Mouse (Mus musculus) ES-Bruce4 (cell line): ENCODE measurements at regions not wholly inside any gene's neighbourhood (a gene's known extent, or its start where the extent isn't known, plus 50 kb on each side); places are given as distances from the start of the nearest gene placed in this dataset.
A peak's percentile ranks its signal among the peaks of the same experiment; 100 is the strongest.
"Not testable (repeated sequence)": the region's sequence is repeated elsewhere in the genome, so short reads cannot be mapped to it uniquely, and the experiment has no call there.

Source experiments
- H3K27ac ChIP-seq: 2 replicates; pipeline ENCODE4 v1.5.1; 2012; ENCODE audit warnings: low read length, inconsistent platforms; ENCODE audit not compliant: insufficient read depth
- H3K27me3 ChIP-seq: 2 replicates; pipeline ENCODE4 v1.6.1; 2012; ENCODE audit warnings: mild to moderate bottlenecking, low read length, inconsistent platforms; ENCODE audit not compliant: control insufficient read depth, poor library complexity, insufficient read depth, severe bottlenecking
- H3K36me3 ChIP-seq: 2 replicates; pipeline ENCODE4 v1.6.1; 2012; ENCODE audit warnings: inconsistent platforms, mild to moderate bottlenecking, low read length, moderate library complexity; ENCODE audit not compliant: control insufficient read depth, poor library complexity, insufficient read depth, severe bottlenecking
- H3K4me1 ChIP-seq: one replicate; pipeline ENCODE4 v1.8.1; 2011; ENCODE audit warnings: low read length; ENCODE audit not compliant: control insufficient read depth, insufficient read depth
- H3K4me3 ChIP-seq: 2 replicates; pipeline ENCODE4 v1.5.1; 2011; ENCODE audit warnings: low read depth, mild to moderate bottlenecking, low read length
- H3K9ac ChIP-seq: 2 replicates; pipeline ENCODE4 v1.6.1; 2012; ENCODE audit warnings: low read depth, mild to moderate bottlenecking, inconsistent platforms; ENCODE audit not compliant: poor library complexity, severe bottlenecking
- H3K9me3 ChIP-seq: replicated peaks from 2 replicates; pipeline ENCODE4 v1.6.1; 2012; ENCODE audit warnings: mild to moderate bottlenecking, low read length, inconsistent platforms; ENCODE audit not compliant: control insufficient read depth, poor library complexity, insufficient read depth, severe bottlenecking
- CTCF ChIP-seq: IDR thresholded peaks from one replicate; pipeline ENCODE4 v1.8.1; 2011; ENCODE audit warnings: low read depth, low read length
- EP300 ChIP-seq: IDR thresholded peaks from 2 replicates; pipeline ENCODE4 v1.6.1; 2011; ENCODE audit warnings: low read depth, low read length; ENCODE audit not compliant: insufficient read depth
- POLR2A ChIP-seq: IDR thresholded peaks from one replicate; pipeline ENCODE4 v1.8.1; 2011; ENCODE audit warnings: low read length; ENCODE audit not compliant: insufficient read depth

GRCm38 (mm10) chr6:14456394-14456793 lies 298.7 kb downstream of the Ppp1r3a start:
- Histone ChIP-seq H3K27me3 (no peaks in the 10 kb centered on the region), H3K36me3 (no peaks in the 10 kb centered on the region), H3K4me3 (no peak overlapping the region), H3K27ac (no peak overlapping the region), H3K9me3 (peaks cover 16% of the 10 kb centered on the region), H3K4me1 (no peaks in the 10 kb centered on the region), H3K9ac (no peak overlapping the region)
- no peak for TF ChIP-seq POLR2A
- TF ChIP-seq CTCF: no peak
- no peak for TF ChIP-seq EP300

GRCm38 (mm10) chr6:14453321-14453720 lies 301.8 kb downstream of the Ppp1r3a start:
- not testable (repeated sequence) for H3K9ac ChIP-seq, H3K27me3 ChIP-seq, H3K9me3 ChIP-seq, H3K4me3 ChIP-seq, H3K36me3 ChIP-seq, H3K4me1 ChIP-seq
- peak overlapping the region; percentile 75 for H3K27ac ChIP-seq

GRCm38 (mm10) chr6:14431751-14432150 lies 323.3 kb downstream of the Ppp1r3a start:
- TF ChIP-seq CTCF (no peak), EP300 (no peak), POLR2A (no peak)
- Histone ChIP-seq H3K9me3 (0 out of 2 replicates have a peak, but pooled peaks cover 3% of the 10 kb centered on the region), H3K36me3 (no peaks in the 10 kb centered on the region), H3K4me1 (no peaks in the 10 kb centered on the region), H3K4me3 (no peak overlapping the region), H3K9ac (no peak overlapping the region), H3K27me3 (no peaks in the 10 kb centered on the region), H3K27ac (no peak overlapping the region)

GRCm38 (mm10) chr6:14409772-14410171 lies 345.3 kb downstream of the Ppp1r3a start:
- Histone ChIP-seq H3K27me3 (no peaks in the 10 kb centered on the region), H3K36me3 (no peaks in the 10 kb centered on the region), H3K9me3 (no peaks in the 10 kb centered on the region), H3K9ac (no peak overlapping the region), H3K4me3 (no peak overlapping the region), H3K4me1 (no peaks in the 10 kb centered on the region), H3K27ac (no peak overlapping the region)
- TF ChIP-seq POLR2A (no peak), CTCF (no peak), EP300 (no peak)

- H3K9me3 ChIP-seq: no peaks in the 10 kb centered on the region
- no peaks in the 10 kb centered on the region for H3K36me3 ChIP-seq
- H3K27ac ChIP-seq: no peak overlapping the region
- no peaks in the 10 kb centered on the region for H3K27me3 ChIP-seq
- no peak overlapping the region for H3K4me3 ChIP-seq
- H3K9ac ChIP-seq: no peak overlapping the region
- TF ChIP-seq EP300 (no peak), CTCF (no peak), POLR2A (no peak)
- H3K4me1 ChIP-seq: no peaks in the 10 kb centered on the region
Measured at GRCm38 (mm10) chr6:14407754-14408153, 347.3 kb downstream of the Ppp1r3a start.

- Histone ChIP-seq H3K27ac (no peak overlapping the region), H3K36me3 (no peaks in the 10 kb centered on the region), H3K9me3 (no peaks in the 10 kb centered on the region), H3K9ac (no peak overlapping the region), H3K4me1 (no peaks in the 10 kb centered on the region), H3K4me3 (no peak overlapping the region), H3K27me3 (no peaks in the 10 kb centered on the region)
- TF ChIP-seq CTCF (no peak), POLR2A (no peak), EP300 (no peak)
Measured at GRCm38 (mm10) chr6:14358280-14358679, 396.8 kb downstream of the Ppp1r3a start.
